Mouse (Mus musculus) splenic B cell, adult 2 months (primary cell): Measurements from ENCODE around the gene Atp5g2.
"Not testable (repeated sequence)": the region's sequence is repeated elsewhere in the genome, so short reads cannot be mapped to it uniquely, and the experiment has no call there.

Source experiments
- DNase-seq: peaks from one replicate; pipeline ENCODE4 v3.0.0-alpha.2; 2011; ENCODE audit warnings: low read depth, low spot score
- H3K27me3 ChIP-seq: 2 replicates; pipeline ENCODE4 v1.6.1; 2012; ENCODE audit warnings: mild to moderate bottlenecking, low read length, moderate library complexity, mixed read lengths; ENCODE audit not compliant: control insufficient read depth, poor library complexity, insufficient read depth, severe bottlenecking
- H3K36me3 ChIP-seq: 2 replicates; pipeline ENCODE4 v1.6.1; 2012; ENCODE audit warnings: mild to moderate bottlenecking, low read length, moderate library complexity, mixed read lengths; ENCODE audit not compliant: control insufficient read depth, poor library complexity, insufficient read depth, severe bottlenecking

Gene Atp5g2

GRCm38 (mm10) chr15:102683670-102684069, 11.5 kb upstream of the Atp5g2 start:
- no peaks in the 10 kb centered on the region; the same call in 1 of the 2 replicates for H3K27me3 ChIP-seq
- no peaks in the 10 kb centered on the region for H3K36me3 ChIP-seq
- DNase-seq = peak; percentile 27

DNA sequence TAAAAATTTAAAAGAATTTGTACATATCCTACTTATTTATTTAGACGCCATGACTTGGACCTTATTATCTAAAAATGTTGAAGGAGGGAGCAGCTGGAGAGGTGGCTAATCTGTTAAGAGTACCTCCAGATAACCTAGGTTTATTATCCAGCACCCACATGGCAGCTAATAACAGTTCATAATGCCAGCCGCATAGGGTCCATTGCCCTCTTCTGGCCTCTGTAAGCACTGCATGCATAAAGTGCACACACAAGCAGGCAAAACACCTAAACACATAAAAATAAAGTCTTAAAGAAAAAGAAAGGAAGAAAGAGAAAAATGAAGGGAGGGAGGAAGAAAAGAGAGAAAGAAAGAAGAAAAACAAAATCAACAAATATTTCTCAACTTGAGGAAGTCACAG, 4.2 kb upstream of the Atp5g2 start:
- peak; percentile 29 for DNase-seq
- H3K36me3 ChIP-seq = no peaks in the 10 kb centered on the region
- H3K27me3 ChIP-seq = peaks cover 5% of the 10 kb centered on the region

- no peak for DNase-seq
- Histone ChIP-seq H3K27me3 (peaks cover 5% of the 10 kb centered on the region), H3K36me3 (no peaks in the 10 kb centered on the region)
Measured at GRCm38 (mm10) chr15:102673548-102673947, 1.4 kb upstream of the Atp5g2 start.

GRCm38 (mm10) chr15:102671721-102672214, 384 bp downstream of the Atp5g2 start:
- DNase-seq = peak; percentile 52
- H3K27me3 ChIP-seq = peaks cover 5% of the 10 kb centered on the region
- no peaks in the 10 kb centered on the region for H3K36me3 ChIP-seq

DNA sequence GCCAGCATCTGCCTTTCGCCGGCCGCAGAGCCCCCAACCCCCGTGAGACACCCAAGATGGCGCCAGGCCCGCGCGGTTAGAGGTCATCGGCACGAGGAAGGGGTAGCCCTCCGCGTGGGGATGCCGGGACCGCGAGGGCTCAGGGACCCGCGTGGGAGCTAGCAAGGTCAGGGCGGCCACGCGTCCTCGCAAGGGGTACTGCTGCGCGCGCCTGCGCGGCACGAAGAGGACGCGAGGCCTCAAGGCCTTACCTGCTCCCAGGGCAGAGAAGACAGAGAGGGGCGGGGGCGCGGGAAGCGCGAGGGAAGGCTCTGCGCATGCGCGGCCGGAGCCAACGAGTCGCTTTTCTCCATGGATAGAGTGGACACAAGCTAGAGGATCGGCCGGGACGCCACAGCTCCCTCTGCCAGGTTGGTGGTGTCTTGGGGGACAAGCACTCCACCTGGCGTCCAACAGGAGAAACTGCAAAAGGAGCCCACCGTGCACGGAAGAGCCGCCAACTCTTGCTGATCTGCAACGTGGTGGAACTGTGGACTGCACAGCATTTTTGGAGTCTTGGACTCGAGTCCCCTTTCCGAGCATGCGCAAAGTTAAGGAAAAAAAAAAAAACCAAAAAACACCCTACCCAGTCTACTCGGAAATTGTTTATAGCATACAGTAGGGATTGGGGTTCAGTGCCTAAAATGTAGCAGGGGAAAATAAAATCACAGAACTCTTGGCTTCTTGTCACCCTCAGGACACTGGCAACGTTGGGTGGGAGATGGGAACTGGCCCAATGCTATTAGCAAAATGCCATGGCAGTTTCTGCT, 1.2 kb downstream of the Atp5g2 start:
- DNase-seq = peak; percentile 98
- H3K36me3 ChIP-seq = no peaks in the 10 kb centered on the region
- peaks cover 5% of the 10 kb centered on the region for H3K27me3 ChIP-seq

- DNase-seq = no peak
- Histone ChIP-seq H3K36me3 (no peaks in the 10 kb centered on the region), H3K27me3 (peaks cover 5% of the 10 kb centered on the region)
Measured at GRCm38 (mm10) chr15:102670281-102670680, 1.9 kb downstream of the Atp5g2 start.

- H3K27me3 ChIP-seq = peaks cover 5% of the 10 kb centered on the region
- no peak for DNase-seq
- peaks cover under 1% of the 10 kb centered on the region; the same call in 1 of the 2 replicates for H3K36me3 ChIP-seq
Measured at GRCm38 (mm10) chr15:102669571-102669970, 2.6 kb downstream of the Atp5g2 start.

- DNase-seq = peak; percentile 80
- H3K27me3 ChIP-seq = no peaks in the 10 kb centered on the region
- H3K36me3 ChIP-seq = peaks cover 17% of the 10 kb centered on the region; the same call in 1 of the 2 replicates
Measured at GRCm38 (mm10) chr15:102665494-102665893, 6.7 kb downstream of the Atp5g2 start.

GRCm38 (mm10) chr15:102663825-102664224, 8.3 kb downstream of the Atp5g2 start:
- no peak for DNase-seq
- no peaks in the 10 kb centered on the region for H3K27me3 ChIP-seq
- H3K36me3 ChIP-seq = peaks cover 17% of the 10 kb centered on the region; the same call in 1 of the 2 replicates

- H3K36me3 ChIP-seq = peaks cover 17% of the 10 kb centered on the region; the same call in 1 of the 2 replicates
- DNase-seq, H3K27me3 ChIP-seq: not testable (repeated sequence)
Measured at GRCm38 (mm10) chr15:102662601-102663000, 9.6 kb downstream of the Atp5g2 start.

- peaks cover 6% of the 10 kb centered on the region; the same call in 1 of the 2 replicates for H3K36me3 ChIP-seq
- DNase-seq = no peak
- no peaks in the 10 kb centered on the region for H3K27me3 ChIP-seq
Measured at GRCm38 (mm10) chr15:102657926-102658381, 14.2 kb downstream of the Atp5g2 start.

- no peak for DNase-seq
- no peaks in the 10 kb centered on the region; the same call in 1 of the 2 replicates for H3K36me3 ChIP-seq
- no peaks in the 10 kb centered on the region for H3K27me3 ChIP-seq
Measured at GRCm38 (mm10) chr15:102656658-102657057, 15.5 kb downstream of the Atp5g2 start.

DNA sequence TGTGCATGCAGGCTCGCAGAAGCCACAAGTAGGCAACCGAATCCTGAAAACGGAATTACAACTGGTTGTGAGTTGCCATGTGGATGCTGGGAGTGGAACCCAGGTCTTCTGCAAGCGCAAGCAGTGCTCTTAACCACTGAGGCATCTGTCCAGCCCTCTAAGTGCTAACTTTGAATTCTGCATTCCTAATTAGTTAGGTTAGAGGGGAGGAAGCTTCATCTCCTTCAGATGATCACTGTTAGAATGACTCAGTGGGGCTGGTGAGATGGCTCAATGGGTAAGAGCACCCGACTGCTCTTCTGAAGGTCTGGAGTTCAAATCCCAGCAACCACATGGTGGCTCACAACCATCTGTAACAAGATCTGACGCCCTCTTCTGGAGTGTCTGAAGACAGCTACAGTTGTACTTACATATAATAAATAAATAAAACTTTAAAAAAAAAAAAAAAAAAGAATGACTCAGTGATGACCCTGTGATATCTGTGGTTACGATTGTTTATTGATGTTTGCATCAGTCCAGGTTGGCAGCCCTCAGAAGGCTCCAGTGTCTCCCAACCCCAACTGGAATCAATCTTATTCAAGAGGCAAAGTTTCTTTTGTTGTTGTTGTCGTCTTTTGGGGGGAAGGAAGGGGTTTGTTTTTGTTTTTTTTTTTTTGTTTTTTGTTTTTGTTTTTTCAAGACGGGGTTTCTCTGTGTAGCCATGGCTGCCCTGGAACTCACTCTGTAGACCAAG, 20.1 kb downstream of the Atp5g2 start:
- H3K27me3 ChIP-seq, DNase-seq: not testable (repeated sequence)

GRCm38 (mm10) chr15:102651107-102651506, 21.0 kb downstream of the Atp5g2 start:
- no peak for DNase-seq
- Histone ChIP-seq H3K36me3 (no peaks in the 10 kb centered on the region), H3K27me3 (no peaks in the 10 kb centered on the region)

More for the DNA sequence above, 20.1 kb downstream of the Atp5g2 start:
- not testable (repeated sequence) for H3K36me3 ChIP-seq

- no peaks in the 10 kb centered on the region for H3K36me3 ChIP-seq
- H3K27me3 ChIP-seq = no peaks in the 10 kb centered on the region
- DNase-seq = no peak
Measured at GRCm38 (mm10) chr15:102635817-102636216, 36.3 kb downstream of the Atp5g2 start.
